Mouse (Mus musculus): Measurements from ENCODE around the gene Vmn1r61. TPM values are rescaled to one million over a fixed set of nuclear protein-coding genes. Genes with fewer than 3 reads are reported as not detected.

The Vmn1r61 gene
- polyA plus RNA-seq (2012; ENCODE audit: low replicate concordance), result not detected in 2 replicates

DNA sequence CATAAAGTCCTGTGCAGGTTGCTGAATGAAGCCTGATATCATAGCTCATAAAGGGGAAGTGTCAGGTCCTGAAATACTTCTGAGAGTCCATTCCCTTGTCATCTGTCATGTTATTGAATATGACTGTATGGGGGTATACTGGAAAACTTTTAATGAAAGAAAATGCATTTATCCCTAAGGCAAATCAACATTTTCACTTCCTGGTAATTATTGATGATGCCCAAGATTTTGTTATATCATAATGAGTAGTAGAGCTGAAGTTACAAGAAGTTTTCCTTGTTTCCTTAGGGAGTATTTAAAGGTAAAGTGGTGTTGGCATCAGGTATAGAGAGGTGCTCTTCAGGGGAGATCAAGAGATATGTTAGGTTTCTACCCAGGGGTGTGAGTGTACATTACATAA is at the start of gene Vmn1r61:
Gene Vmn1r61 (minus strand): TSS at position 101 of the 400 bp plus-strand sequence.

Other genes with a start within 250 kb of the Vmn1r61 start
- not detected in 2 replicates for gene Vmn1r58, start 199.9 kb downstream of the Vmn1r61 start, polyA plus RNA-seq (2012; ENCODE audit: low replicate concordance)
- gene Vmn1r59, start 156.5 kb downstream of the Vmn1r61 start, polyA plus RNA-seq (2012; ENCODE audit: low replicate concordance), result not detected in 2 replicates
- not detected in 2 replicates for gene Vmn2r28, start 119.3 kb downstream of the Vmn1r61 start, polyA plus RNA-seq (2012; ENCODE audit: low replicate concordance)
- gene Vmn1r60, start 66.0 kb downstream of the Vmn1r61 start, polyA plus RNA-seq (2012; ENCODE audit: low replicate concordance), result not detected in 2 replicates
- gene Vmn1r62, start 60.3 kb upstream of the Vmn1r61 start, polyA plus RNA-seq (2012; ENCODE audit: low replicate concordance), result not detected in 2 replicates
- gene Vmn1r63, start 192.2 kb upstream of the Vmn1r61 start, polyA plus RNA-seq (2012; ENCODE audit: low replicate concordance), result not detected in 2 replicates